Mouse (Mus musculus) liver, adult 2 months (tissue): Measurements from ENCODE around the gene Sec14l3. TPM values are rescaled to one million over a fixed set of nuclear protein-coding genes. Genes with fewer than 3 reads are reported as not detected.

Experiments
- DNase-seq: peaks from one replicate; pipeline ENCODE4 v3.0.0-alpha.2; 2011; ENCODE audit warnings: low read depth, low spot score; ENCODE audit errors: extremely low read depth
- H3K27ac ChIP-seq: fragments of 200-500 bp; replicated peaks from 2 replicates; pipeline ENCODE4 v1.5.1; 2012; ENCODE audit warnings: low read depth, mild to moderate bottlenecking, control low read depth, inconsistent platforms, low read length; ENCODE audit not compliant: insufficient read depth
- H3K27me3 ChIP-seq: fragments of 200-500 bp; 2 replicates; pipeline ENCODE4 v1.6.1; 2012; ENCODE audit warnings: mild to moderate bottlenecking, moderate library complexity, low read length, inconsistent platforms; ENCODE audit not compliant: control insufficient read depth, insufficient read depth
- H3K36me3 ChIP-seq: fragments of 200-500 bp; 2 replicates; pipeline ENCODE4 v1.6.1; 2012; ENCODE audit warnings: low read length, inconsistent platforms; ENCODE audit not compliant: control insufficient read depth, insufficient read depth
- H3K4me1 ChIP-seq: fragments of 200-500 bp; 2 replicates; pipeline ENCODE4 v1.6.1; 2011; ENCODE audit warnings: low read length; ENCODE audit not compliant: control insufficient read depth, insufficient read depth
- H3K4me3 ChIP-seq: fragments of 200-500 bp; 2 replicates; pipeline ENCODE4 v1.5.1; 2011; ENCODE audit warnings: low read depth, mild to moderate bottlenecking, control low read depth, low read length, moderate library complexity; ENCODE audit not compliant: insufficient read depth
- H3K79me2 ChIP-seq: fragments of 200-500 bp; 2 replicates; pipeline ENCODE4 v1.6.1; 2012; ENCODE audit warnings: inconsistent platforms, mild to moderate bottlenecking, low read length, moderate library complexity; ENCODE audit not compliant: control insufficient read depth, insufficient read depth
- H3K9ac ChIP-seq: fragments of 200-500 bp; 2 replicates; pipeline ENCODE4 v1.6.1; 2012; ENCODE audit warnings: low read depth, mild to moderate bottlenecking, control low read depth, inconsistent platforms, low read length
- CTCF ChIP-seq: fragments of 200-500 bp; IDR thresholded peaks from 2 replicates; pipeline ENCODE4 v1.5.1; 2011; ENCODE audit warnings: low read depth, low read length, control low read depth
- POLR2A ChIP-seq: fragments of 200-500 bp; IDR thresholded peaks from 2 replicates; pipeline ENCODE4 v1.6.1; 2011; ENCODE audit warnings: low read length, control low read depth; ENCODE audit not compliant: insufficient read depth; ENCODE audit errors: extremely low read depth
- WGBS: fragments of 180-500 bp; shearing (Covaris S2); methylation state at CpG from one replicate; pipeline ENCODE4 v1.1.7; 2018; 5-methylcytosine and 5-hydroxymethylcytosine counted together
- polyA plus RNA-seq: library from polyadenylated mRNA; depleted of rRNA; stranded (reverse); fragments of >200 nt; gene quantifications from 2 replicates; pipeline ENCODE4 v1.2.3, GENCODE M21; 2012
- total RNA-seq: library from RNA; depleted of rRNA; stranded (reverse); fragments of >200 nt; gene quantifications from 2 replicates; pipeline ENCODE4 v1.2.3, GENCODE M21; 2014

Sec14l3 gene
- total and polyA plus RNA-seq, 2 experiments, result not detected

GRCm38 (mm10) chr11:4115407-4115806 is 50.8 kb downstream of the Sec14l3 start:
- DNase-seq, result peak; percentile 34
- Histone ChIP-seq H3K27ac (peak overlapping the region; percentile 86), H3K79me2 (peaks cover 11% of the 10 kb centered on the region; the same call in 1 of the 2 replicates), H3K9ac (peak overlapping the region; percentile 71), H3K27me3 (no peaks in the 10 kb centered on the region), H3K36me3 (peaks cover 14% of the 10 kb centered on the region; the same call in 1 of the 2 replicates), H3K4me1 (peaks cover 32% of the 10 kb centered on the region), H3K4me3 (peak overlapping the region; percentile 45)
- 30% methylated on average over 4 of the region's 4 CpGs for WGBS
- TF ChIP-seq CTCF (no peak), POLR2A (no peak)

DNA sequence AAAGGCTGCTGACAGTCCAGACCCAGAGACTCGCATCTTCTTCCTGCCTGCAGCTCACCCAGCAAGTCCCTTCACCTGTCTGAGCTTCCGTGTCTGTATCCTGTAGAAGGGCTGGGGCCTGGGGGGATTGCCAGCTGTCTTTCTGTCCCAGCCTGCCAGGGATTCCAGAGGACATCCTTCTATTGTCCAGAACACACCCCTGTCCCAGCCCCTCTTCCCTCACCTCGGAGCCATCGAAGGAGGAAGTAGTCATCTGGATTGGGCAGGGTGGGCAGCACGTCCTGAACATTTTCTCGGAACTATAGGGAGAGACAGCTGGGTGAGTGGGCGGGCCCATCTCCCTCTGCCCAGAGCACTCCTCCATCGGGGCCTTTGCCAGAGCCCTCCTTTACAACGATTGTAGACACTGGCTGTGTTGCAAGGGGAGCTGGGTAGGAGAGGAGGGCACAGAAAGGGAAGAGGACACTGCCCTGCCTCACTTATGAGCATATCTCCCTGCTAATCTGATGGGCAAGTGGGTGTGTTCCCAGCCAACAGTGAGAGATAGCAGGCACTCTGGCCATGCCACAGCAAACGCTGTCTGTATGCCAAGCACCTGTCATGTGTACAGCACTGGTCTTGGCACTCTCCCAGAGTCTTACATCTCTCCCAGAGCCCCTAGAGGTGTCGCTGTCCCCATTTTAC is 52.0 kb downstream of the Sec14l3 start:
- peak overlapping the region; percentile 96 for H3K9ac ChIP-seq
- peaks cover 11% of the 10 kb centered on the region; the same call in 1 of the 2 replicates for H3K79me2 ChIP-seq
- no peaks in the 10 kb centered on the region for H3K27me3 ChIP-seq
- DNase-seq, result peak; percentile 98
- peak overlapping the region; percentile 50 for H3K4me3 ChIP-seq
- TF ChIP-seq CTCF (no peak), POLR2A (no peak)
- peaks cover 29% of the 10 kb centered on the region for H3K4me1 ChIP-seq
- 9% methylated on average over 11 of the region's 11 CpGs for WGBS
- peak overlapping the region; percentile 86 for H3K27ac ChIP-seq
- peaks cover 5% of the 10 kb centered on the region; the same call in 1 of the 2 replicates for H3K36me3 ChIP-seq

GRCm38 (mm10) chr11:4117372-4118071 is 52.9 kb downstream of the Sec14l3 start:
- H3K27me3 ChIP-seq, result no peaks in the 10 kb centered on the region
- H3K9ac ChIP-seq, result peak overlapping the region; percentile 96
- peaks cover 11% of the 10 kb centered on the region; the same call in 1 of the 2 replicates for H3K79me2 ChIP-seq
- H3K4me3 ChIP-seq, result peak overlapping the region; percentile 92
- peak overlapping the region; percentile 98 for H3K27ac ChIP-seq
- DNase-seq, result peak; percentile 99
- H3K4me1 ChIP-seq, result peaks cover 30% of the 10 kb centered on the region
- TF ChIP-seq CTCF (0 out of 2 replicates have a peak, but pooled peaks have one; percentile 11), POLR2A (peak; percentile 49; the same call in 1 of the 2 replicates)
- WGBS, result 4% methylated on average over 3 of the region's 3 CpGs
- H3K36me3 ChIP-seq, result peaks cover 5% of the 10 kb centered on the region; the same call in 1 of the 2 replicates

DNA sequence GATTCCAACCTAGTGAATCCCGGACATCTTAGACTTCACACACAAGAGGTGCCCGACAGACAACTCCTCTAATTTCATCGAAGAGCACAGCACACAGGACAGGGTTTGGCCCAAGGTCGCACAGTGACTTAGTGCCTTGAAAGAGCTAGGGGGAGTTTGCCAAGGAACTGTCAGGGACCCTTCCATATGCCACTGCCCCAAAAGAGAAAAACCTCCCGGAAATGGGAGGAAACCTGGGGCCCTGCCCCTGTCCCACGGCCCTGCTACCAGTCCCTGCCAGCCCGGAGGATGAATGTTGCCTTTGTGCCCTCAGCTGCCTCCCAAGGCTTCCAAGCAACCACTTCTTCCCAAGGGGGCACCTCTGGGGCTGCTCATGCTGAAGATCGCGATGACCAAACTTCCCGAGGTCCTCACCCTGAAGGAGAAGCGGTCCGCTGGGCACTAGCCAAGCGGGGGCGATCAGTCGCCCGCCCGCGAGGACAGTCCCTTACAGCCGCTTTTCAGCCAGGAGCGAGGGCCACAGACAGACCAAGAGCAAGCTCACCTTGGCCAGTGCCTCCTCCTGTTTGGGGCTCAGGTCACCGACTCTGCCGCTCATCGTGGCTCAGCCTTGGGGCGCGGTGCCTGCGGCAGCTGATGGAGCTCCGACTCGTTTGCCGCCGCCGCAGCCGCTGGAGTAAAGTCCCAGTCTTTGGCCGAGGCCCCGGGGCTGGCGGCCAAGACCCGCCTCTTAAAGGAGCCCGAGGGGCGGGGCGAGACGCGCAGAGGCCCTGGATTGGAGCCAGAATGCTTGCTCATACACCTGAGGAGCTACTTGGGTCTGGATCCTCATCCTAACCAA is 53.7 kb downstream of the Sec14l3 start:
- H3K36me3 ChIP-seq, result peaks cover 5% of the 10 kb centered on the region; the same call in 1 of the 2 replicates
- H3K27me3 ChIP-seq, result no peaks in the 10 kb centered on the region
- peak overlapping the region; percentile 96 for H3K9ac ChIP-seq
- TF ChIP-seq POLR2A, result peak; percentile 94
- TF ChIP-seq CTCF, result no peak
- peak overlapping the region; percentile 92 for H3K4me3 ChIP-seq
- peak; percentile 53 for DNase-seq
- H3K79me2 ChIP-seq, result peaks cover 11% of the 10 kb centered on the region; the same call in 1 of the 2 replicates
- 2% methylated on average over 41 of the region's 41 CpGs for WGBS
- H3K4me1 ChIP-seq, result peaks cover 32% of the 10 kb centered on the region
- H3K27ac ChIP-seq, result peak overlapping the region; percentile 98

- 39% methylated on average over 5 of the region's 5 CpGs for WGBS
- peaks cover 5% of the 10 kb centered on the region; the same call in 1 of the 2 replicates for H3K36me3 ChIP-seq
- H3K79me2 ChIP-seq, result peaks cover 11% of the 10 kb centered on the region; the same call in 1 of the 2 replicates
- no peak overlapping the region for H3K9ac ChIP-seq
- peak; percentile 22 for DNase-seq
- peaks cover 29% of the 10 kb centered on the region for H3K4me1 ChIP-seq
- no peak overlapping the region for H3K4me3 ChIP-seq
- H3K27ac ChIP-seq, result no peak overlapping the region
- H3K27me3 ChIP-seq, result no peaks in the 10 kb centered on the region
- TF ChIP-seq POLR2A, result no peak
Observed at GRCm38 (mm10) chr11:4119635-4120034, 55.0 kb downstream of the Sec14l3 start.
